9 mouse cellular contexts compared by ENCODE assay signal in the genomic region with DNA sequence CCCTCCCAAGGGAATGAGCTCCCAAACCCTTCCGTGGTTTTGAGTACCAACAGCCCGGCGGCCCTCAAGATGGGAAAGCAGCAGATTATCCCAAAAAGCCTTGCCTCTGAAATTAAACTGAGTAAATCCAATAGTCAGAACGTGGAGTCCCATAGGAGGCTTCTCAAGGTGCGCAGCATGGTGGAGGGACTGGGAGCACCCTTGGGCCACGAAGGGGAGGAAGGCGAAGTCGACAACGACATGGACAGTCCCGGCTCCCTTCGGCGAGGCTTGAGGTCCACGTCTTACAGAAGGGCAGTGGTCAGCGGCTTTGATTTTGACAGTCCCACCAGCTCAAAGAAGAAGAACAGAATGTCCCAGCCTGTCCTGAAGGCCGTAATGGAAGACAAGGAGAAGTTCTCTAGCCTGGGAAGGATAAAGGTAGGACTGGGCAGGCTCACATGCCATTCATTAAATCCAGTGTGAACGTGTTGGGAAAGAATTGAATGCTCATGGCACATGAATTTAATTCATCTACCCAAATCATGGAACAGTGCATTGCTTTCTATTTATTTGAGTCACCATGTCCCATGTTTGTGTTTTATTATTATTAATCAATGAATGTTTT. TPM values are rescaled to one million over a fixed set of nuclear protein-coding genes. Genes with fewer than 3 reads are reported as not detected.
DNase-seq lines count a peak whose midpoint lies in the region; ATAC-seq and TF ChIP-seq lines count a peak whose summit lies in the region.
"Had no signal": no experiment of that assay in that cellular context is flagged by ENCODE, and none has a peak within 500 bp of the region (broad histone marks: within the 10 kb centered on the region; RNA-seq: fewer than 3 reads in every experiment).

No protein-coding gene starts in this region.

- no peaks in the 10 kb centered on the region for H3K9me3 ChIP-seq in forebrain, embryonic 14.5 days (replicated peaks; ENCODE audit: control insufficient read depth, low read length)
- no peaks in the 10 kb centered on the region for H3K9me3 ChIP-seq in liver, embryonic 11.5 days (ENCODE audit: control insufficient read depth, low read length)

- no peak for TF ChIP-seq CTCF in olfactory bulb, adult 2 months (IDR thresholded peaks at IDR 0.05; ENCODE audit: insufficient read depth, low read depth, low read length)

- no peaks in the 10 kb centered on the region for H3K27me3 ChIP-seq in forebrain, embryonic 14.5 days (replicated peaks; ENCODE audit: control insufficient read depth, insufficient read depth, low read length)
- H3K27me3 ChIP-seq in liver, embryonic 11.5 days (replicated peaks; ENCODE audit: control insufficient read depth, insufficient read depth, low read length): peaks cover 34% of the 10 kb centered on the region

- WGBS in forebrain, embryonic 14.5 days: 7% methylated on average over 16 of the region's 16 CpGs
- WGBS in liver, embryonic 11.5 days: 13% methylated on average over 16 of the region's 16 CpGs
- WGBS in olfactory bulb, adult 2 months: 37% methylated on average over 16 of the region's 16 CpGs

- peak; percentile 10 for DNase-seq in kidney, postnatal 10 days
- no peak for DNase-seq in kidney, adult 9 months
- peak; percentile 31 for DNase-seq in forebrain, embryonic 14.5 days (ENCODE audit: low spot score)
- no peak for DNase-seq in liver, embryonic 11.5 days (ENCODE audit: low spot score)
- DNase-seq in right cerebral cortex, postnatal 10 days (ENCODE audit: low spot score in 2 of 2): no peak
- no peak for DNase-seq in spleen, adult 18-20 months

- no peaks in the 10 kb centered on the region for H3K36me3 ChIP-seq in forebrain, embryonic 14.5 days (ENCODE audit: control insufficient read depth, insufficient read depth, low read length)
- no peaks in the 10 kb centered on the region for H3K36me3 ChIP-seq in liver, embryonic 11.5 days (ENCODE audit: control insufficient read depth, insufficient read depth, low read length)

- peak overlapping the region; percentile 75 for H3K9ac ChIP-seq in forebrain, embryonic 14.5 days (ENCODE audit: low read length)
- H3K9ac ChIP-seq in liver, embryonic 11.5 days (ENCODE audit: low read depth, low read length): no peak overlapping the region

- no peak for ATAC-seq in forebrain, embryonic 14.5 days
- no peak for ATAC-seq in liver, embryonic 11.5 days (replicated peaks; ENCODE audit: low FRiP score)
- ATAC-seq in megakaryocyte, adult 5-6 weeks (ENCODE audit: poor library complexity, severe bottlenecking): no peak
- ATAC-seq: Patski had no signal

- peak overlapping the region; percentile 70 for H3K4me3 ChIP-seq in forebrain, embryonic 14.5 days (ENCODE audit: low read depth, low read length)
- H3K4me3 ChIP-seq in liver, embryonic 11.5 days (ENCODE audit: low read depth, low read length): peak overlapping the region; percentile 60
- H3K4me3 ChIP-seq in olfactory bulb, adult 2 months (ENCODE audit: insufficient read depth, low read depth, low read length): peak overlapping the region; percentile 64; the same call in 1 of the 2 replicates

- H3K4me1 ChIP-seq in forebrain, embryonic 14.5 days (ENCODE audit: control insufficient read depth, insufficient read depth, low read length): peaks cover 8% of the 10 kb centered on the region
- no peaks in the 10 kb centered on the region for H3K4me1 ChIP-seq in liver, embryonic 11.5 days (replicated peaks; ENCODE audit: control insufficient read depth, insufficient read depth, low read length)
- peaks cover 9% of the 10 kb centered on the region; the same call in 1 of the 2 replicates for H3K4me1 ChIP-seq in olfactory bulb, adult 2 months (ENCODE audit: control insufficient read depth, insufficient read depth, low read length)

- peak overlapping the region; percentile 81 for H3K4me2 ChIP-seq in forebrain, embryonic 14.5 days (ENCODE audit: low read length)
- peak overlapping the region; percentile 89 for H3K4me2 ChIP-seq in liver, embryonic 11.5 days

- no peak for TF ChIP-seq POLR2A in olfactory bulb, adult 2 months (IDR thresholded peaks at IDR 0.05; ENCODE audit: insufficient read depth, low read depth, low read length)

- H3K27ac ChIP-seq in forebrain, embryonic 14.5 days (ENCODE audit: low read depth, low read length): no peak overlapping the region
- H3K27ac ChIP-seq in liver, embryonic 11.5 days (ENCODE audit: low read depth, low read length): no peak overlapping the region
- no peak overlapping the region for H3K27ac ChIP-seq in olfactory bulb, adult 2 months (ENCODE audit: insufficient read depth, low read depth, low read length)

RNA-seq across cellular contexts. Expression of a gene that starts 2.1 kb away (rescaled TPM):
- polyA plus RNA-seq in forebrain, embryonic 14.5 days (2014; fragmentation: Nextera tagmentation; extraction: Ambion mirVana): 7.2 and 9.3 TPM in 2 replicates
- polyA plus RNA-seq in liver, embryonic 11.5 days (2014; fragmentation: Nextera tagmentation; extraction: Ambion mirVana): 0.62 and 0.92 TPM in 2 replicates
- not detected in 2 replicates for polyA plus RNA-seq in olfactory bulb, adult 2 months (2012; ENCODE audit: insufficient read depth, insufficient read length, low replicate concordance, missing spikeins)
- not detected in 2 replicates for total RNA-seq in megakaryocyte, adult 5-6 weeks (2015)
- total RNA-seq in megakaryocyte, adult 5-6 weeks (2017): 0.07 TPM in 1 of 2 replicates, not detected in the other

Comparison
In these comparisons a context has a peak if more than half of its experiments do, and no peak if none do; other contexts are left out.
1. DNase-seq: peak in kidney, postnatal 10 days (single experiment) and forebrain, embryonic 14.5 days (single experiment); none in kidney, adult 9 months (single experiment), liver, embryonic 11.5 days (single experiment), right cerebral cortex, postnatal 10 days (0 of 2) and spleen, adult 18-20 months (0 of 2).
2. Peak in every context shown above with its lines, with median percentiles within 50 percentile points of each other: H3K4me3 ChIP-seq.